Mouse (Mus musculus) retina, postnatal 7 days (tissue): ENCODE measurements at regions not wholly inside any gene's neighbourhood (a gene's known extent, or its start where the extent isn't known, plus 50 kb on each side); places are given as distances from the start of the nearest gene placed in this dataset.

Experiments used
- DNase-seq: peaks from one replicate; pipeline ENCODE4 v3.0.0-alpha.2; 2012; ENCODE audit warnings: low read depth, low spot score

DNA sequence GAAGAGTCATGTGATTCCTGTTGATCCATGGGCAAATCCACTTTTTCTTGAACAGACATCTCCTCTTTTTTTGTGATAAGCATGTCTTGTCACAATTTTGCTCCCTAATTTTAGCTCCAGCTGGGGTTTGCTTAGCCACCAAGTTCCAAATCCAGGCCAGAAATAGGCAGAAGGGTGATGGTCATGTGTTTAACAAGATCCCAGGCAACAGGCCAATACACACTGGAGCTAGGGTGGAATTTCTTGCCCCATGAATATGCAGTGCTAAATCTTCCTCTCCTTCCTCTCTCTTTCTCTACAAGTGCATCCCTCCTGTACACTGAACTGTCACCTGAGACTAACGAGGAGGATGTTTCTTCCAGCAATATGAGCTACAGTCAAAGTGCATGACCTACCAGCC, 58.6 kb upstream of the Vgll2 start:
- no peak for DNase-seq

DNA sequence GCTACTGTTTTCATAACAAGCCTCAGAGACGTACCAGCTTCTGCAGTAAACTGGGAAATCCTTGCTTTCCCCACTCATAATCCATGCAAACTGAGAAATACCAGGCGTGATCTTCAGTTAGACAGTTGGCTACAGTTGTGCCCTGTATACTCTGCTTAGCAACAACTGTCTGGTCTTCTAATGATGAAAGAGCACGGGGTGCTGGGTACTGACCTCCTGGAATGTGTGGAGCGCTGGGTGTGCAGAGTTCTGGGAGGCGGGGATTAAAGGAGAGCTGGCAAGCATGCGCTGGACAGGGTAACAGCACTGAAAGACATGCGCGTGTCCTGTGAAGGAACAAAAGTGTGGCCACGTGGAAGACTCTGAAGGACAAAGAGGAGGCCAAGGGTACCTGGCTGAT, 52.2 kb upstream of the Vgll2 start:
- DNase-seq, result no peak
